Mouse (Mus musculus) A20 (cell line): ENCODE measurements around the gene Use1.

ENCODE experiments used
- DNase-seq: peaks from one replicate; pipeline ENCODE4 v3.0.0-alpha.2; 2011; ENCODE audit warnings: low read depth, low spot score

The Use1 gene

GRCm38 (mm10) chr8:71376423-71377030 lies 9.9 kb downstream of the Use1 start:
- DNase-seq: peak; percentile 22

DNA sequence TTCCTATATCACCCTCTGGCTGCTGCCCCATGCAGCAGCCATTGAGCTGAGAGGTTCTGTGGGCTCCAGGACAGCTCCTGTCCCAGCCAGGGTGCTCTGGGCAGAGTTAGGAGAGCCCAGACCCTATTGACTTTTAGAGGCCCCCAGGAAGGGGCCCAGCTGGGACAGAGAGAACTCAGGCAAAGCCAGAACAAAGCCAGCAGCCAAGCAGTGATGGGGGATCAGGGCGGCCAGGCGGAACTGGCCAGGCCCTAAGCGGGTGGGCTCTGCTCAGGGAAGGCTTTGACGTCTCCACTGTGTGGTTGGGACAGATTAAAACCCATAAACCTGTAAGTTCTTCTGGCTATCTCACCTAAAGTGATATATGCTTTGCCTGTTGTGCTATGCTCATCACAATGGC lies 12.4 kb downstream of the Use1 start:
- DNase-seq: no peak

DNA sequence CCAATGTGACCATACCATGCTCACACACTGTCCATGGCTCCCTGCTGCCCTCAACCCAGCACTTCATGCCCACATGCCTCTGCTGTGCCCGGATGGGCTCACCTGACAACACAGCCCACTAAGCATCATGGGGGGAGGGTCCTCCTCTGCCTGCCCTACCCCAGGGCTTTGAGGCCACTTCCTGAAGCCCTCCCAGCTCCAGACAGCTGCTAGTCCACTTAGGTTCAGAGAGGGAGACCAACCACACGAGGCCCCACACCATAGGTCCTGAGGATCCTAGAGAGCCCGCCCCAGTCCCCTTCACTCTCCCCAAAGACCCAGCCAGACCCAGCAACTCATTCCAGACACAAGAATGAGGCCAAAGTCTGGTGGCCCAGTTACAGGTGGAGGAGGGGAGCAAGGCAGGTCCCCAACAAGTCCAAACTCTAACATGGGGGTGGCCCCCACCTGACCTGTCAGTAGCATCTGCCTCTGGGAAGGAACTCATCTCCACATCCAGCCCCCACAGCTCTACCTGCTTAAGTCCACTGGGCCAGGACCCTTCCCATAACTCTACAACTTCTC lies 12.9 kb downstream of the Use1 start:
- no peak for DNase-seq

GRCm38 (mm10) chr8:71380178-71381171 lies 13.8 kb downstream of the Use1 start:
- DNase-seq: peak; percentile 48

- peak; percentile 85 for DNase-seq
Observed at GRCm38 (mm10) chr8:71381421-71381970, 14.8 kb downstream of the Use1 start, which contains the start of gene Nr2f6. Gene Nr2f6, minus strand, starts transcription at chr8:71381960.

DNA sequence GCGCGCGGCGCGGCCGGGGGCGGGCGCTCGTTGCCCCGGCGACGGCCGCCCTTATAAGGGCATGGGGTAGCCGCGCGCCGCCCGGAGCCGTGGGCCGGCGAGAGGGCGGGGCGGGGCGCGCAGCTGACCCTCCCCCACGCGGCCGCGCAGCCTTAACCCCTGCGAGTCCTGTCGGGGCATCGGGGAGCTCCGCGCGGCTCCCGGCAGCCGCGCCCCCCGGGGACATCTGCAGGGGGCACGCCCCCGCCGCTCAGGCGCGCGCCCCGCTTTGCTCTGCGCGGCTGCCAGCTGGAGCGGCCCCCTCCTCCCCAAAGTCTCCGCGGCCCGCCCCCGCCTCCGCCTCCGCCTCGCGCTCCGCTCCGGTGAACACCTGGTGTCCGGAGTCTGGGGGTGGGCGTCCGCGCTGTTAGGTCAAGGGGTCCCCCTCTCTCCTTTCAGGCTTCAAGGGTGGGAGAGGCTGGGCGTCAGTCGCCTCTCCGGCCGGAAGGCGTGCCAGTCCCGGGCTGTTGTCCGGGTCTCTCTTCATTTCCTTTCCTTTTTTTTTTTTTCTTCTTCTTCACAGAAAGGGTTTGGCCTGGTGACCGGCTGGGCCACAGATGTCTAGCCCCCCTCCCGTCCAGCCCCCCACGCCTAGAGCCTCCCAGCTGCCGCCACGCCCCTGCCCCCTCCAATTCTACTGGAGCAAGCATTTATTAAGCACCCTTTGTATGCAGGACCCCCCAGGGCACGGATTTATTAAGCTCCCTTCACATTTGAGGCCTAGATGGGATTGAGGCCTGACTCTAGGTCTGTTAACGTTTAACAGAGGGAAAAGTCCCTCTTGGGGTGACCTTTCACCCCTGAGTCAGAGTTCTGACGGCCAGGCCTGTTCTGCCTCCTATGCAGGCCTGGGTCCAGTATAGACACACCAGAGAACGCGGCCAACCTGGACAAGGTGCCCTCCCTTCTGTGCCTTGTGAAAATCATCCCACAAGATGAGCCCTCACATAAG lies 15.6 kb downstream of the Use1 start:
- peak; percentile 87 for DNase-seq

DNA sequence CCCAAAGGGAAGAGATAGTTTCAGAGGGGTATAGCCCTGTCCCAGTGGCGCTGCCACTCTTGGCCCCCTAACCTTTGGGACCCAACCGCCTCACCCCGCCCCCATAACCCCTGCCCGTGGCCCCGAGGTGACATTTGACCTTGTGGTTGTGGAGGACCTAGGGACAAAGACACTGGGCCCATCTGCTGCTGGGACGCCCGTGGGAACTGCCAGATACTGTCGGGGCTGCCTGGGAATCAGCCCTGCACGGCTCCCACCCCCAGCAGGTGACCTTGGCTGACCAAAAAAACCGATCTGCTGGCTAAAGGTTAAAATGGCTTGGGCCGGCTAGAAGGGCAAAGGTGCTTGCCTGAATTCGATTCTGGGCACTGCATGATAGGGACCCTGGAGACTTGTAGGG lies 16.7 kb downstream of the Use1 start:
- no peak for DNase-seq

GRCm38 (mm10) chr8:71383860-71384259 lies 17.2 kb downstream of the Use1 start:
- DNase-seq: peak; percentile 27

DNA sequence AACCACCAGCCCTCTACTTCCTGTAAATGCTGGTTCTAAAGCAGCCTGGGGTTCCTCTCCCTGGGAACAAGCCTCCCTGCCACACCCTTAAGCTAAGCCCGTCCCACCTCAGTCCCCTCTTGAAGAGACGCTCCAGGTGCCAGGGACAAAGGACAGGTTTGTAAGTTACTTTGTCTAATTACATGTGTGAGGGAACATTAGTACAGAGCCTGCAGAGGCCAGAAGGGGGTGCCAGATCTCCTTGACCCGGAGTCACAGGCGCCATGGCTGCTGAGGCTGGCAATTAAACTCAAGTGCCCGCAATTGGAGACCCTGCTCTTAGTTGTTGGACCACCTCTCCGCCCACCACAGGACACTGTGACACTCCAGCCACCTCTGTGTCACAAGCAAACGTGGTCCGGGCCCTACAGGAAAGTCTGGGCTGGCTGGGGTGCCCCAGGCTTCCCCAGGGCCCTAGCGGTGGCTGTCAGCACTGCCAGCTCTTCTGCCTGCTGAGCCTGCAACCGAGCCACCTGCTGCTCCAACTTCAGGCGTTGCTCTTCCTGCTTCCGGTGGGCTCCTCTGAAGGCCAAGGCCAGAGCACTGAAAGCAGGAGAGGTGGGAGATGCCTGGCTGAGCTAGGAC lies 18.7 kb downstream of the Use1 start:
- peak; percentile 84 for DNase-seq

DNA sequence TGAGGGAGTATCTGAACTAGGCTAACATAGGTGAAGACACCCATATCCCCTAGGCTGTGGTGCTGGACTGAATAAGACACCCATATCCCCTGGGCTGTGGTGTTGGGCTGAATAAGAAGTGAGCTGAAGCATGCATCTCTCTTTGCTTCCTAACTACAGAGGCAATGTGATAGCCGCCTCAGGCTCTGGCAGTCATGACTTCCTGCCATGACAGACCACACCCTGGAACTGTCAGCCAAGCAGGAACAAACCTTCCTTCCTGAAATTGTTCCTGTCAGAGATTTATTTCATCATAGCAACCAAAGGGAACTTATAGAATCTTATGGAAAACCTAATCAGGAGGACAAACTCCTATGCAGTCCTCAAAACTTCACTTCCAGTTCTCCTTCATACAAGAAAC lies 21.6 kb downstream of the Use1 start:
- no peak for DNase-seq

DNA sequence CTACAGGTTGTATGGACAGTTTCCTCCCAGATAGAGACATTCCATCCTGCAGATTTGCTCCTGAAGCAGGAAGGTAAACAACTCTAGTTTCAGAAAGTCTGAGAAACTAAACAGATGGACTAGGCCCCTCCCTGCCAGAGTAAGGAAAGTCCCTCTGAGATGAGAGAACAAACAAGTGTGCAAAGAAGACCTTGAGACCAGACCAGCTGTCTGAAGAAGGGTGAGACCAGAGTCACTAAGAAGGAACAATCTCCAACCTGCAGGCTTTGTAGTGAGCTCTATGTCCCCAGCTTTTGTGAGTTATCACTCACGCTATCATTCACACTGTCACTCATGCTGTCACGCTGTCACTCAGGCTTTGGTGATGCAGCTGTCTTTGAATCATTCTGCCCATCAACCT lies 25.0 kb downstream of the Use1 start:
- DNase-seq: peak; percentile 78

- no peak for DNase-seq
Observed at GRCm38 (mm10) chr8:71392391-71392790, 25.7 kb downstream of the Use1 start.

DNA sequence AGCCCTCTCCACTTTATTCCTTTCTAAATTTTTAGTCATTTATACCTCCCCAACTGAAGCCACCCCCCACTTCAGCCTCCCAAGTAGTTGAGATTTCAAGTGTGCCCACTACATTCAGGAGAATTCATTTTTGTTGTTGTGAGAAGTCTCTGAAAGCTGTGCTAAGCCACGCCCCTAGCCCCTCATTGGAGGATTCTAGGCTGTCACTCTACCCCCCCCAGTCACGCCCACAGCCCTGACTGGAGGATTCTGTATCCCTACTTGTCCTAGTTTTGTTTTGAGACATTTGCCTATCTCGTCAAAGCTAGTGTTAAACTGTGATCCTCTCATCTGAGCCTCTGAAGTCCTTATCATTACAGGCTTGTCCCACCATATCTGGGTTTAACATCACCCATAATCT lies 26.2 kb downstream of the Use1 start:
- peak; percentile 80 for DNase-seq

DNA sequence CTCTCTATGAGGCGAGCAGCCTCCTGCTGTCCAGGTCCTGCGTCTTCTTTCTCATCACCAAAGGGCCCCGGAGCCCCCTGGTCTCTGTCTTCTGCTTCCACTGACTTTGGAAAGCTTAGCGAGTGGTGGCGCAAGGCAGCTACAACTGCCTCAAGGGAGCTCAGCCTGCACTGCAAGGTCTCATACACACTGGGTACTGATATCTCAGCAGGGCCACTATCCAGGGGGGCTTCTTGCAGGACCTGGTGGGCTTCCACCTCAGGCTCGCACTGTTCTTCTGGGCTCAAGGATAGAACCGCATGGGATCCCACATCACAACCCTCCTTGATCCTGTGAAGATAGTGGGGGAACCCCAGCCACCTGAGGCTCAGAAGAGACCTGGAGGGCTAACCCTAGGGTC lies 27.8 kb downstream of the Use1 start:
- no peak for DNase-seq

GRCm38 (mm10) chr8:71395071-71395470 lies 28.4 kb downstream of the Use1 start:
- DNase-seq: no peak

- DNase-seq: no peak
Observed at GRCm38 (mm10) chr8:71395629-71396028, 29.0 kb downstream of the Use1 start, which contains the start of gene Ushbp1. Gene Ushbp1, minus strand, starts transcription at chr8:71395802.

DNA sequence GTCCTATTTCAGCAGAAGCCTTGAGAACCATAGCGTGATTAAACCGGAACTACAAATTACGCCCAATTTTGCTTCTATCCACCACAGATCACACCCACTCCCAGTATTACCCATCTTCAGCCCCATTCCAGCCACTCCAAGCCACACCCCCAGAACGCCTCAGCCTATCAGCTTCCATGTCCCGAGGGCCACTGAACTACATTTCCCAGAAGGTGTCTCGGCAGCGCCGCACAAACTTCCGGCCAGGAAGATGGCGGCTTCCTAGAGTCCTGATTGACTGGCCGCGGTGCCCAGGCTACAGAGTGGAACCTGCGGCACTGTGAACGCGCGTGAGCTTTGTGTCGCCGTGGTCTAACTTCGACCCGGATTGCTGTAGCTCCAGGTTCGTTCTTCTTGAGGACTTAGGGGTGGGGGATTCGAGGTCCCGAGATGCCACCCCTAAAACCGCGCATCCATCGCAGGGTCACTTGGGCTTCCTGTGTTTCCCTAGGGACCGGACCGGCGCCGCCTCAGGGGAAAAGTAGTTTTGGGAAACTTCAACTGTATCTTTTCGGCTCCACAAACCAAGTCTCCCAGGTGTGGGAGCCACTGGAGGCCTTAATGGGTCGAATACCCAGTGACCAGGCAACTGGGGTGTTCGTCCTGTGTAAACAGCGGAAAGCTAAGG lies 30.1 kb downstream of the Use1 start, which contains the start of gene Babam1:
Babam1 (plus strand) TSS at position 223 of the 667 bp plus-strand sequence.
- DNase-seq: peak; percentile 98

DNA sequence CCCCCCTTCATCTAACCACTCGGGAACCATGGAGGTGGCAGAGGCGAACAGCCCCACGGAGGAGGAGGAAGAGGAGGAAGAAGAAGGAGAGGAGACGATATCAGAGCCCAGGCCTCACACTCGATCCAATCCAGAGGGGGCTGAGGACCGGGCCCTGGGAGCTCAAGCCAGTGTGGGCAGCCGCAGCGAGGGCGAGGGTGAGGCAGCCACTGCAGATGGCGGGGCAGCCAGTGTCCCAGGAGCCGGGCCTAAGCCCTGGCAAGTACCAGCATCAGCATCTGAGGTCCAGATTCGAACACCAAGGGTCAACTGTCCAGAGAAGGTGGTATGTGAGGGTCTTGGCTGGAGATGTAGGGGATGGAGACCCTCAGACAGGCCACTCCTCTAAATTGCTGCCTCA lies 31.1 kb downstream of the Use1 start:
- no peak for DNase-seq

DNA sequence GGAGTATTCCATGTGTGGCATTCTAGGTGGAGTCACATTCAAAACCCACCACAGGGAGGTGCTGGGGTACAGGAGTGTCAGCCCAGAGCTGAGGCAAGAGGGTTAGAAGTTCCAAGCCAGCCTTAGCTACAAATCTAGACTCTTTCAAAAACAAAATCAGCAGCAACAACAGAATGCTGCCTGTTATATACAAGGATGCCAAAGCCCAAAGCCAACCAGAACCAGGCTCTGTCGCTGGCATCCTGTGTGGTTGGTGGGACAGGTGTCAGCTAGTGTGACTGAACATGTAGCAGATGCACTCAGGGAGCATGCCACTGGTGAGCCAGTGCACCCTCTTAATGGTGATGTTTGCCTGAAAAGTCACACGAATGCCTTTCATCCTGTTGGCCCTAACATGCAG lies 34.2 kb downstream of the Use1 start:
- no peak for DNase-seq

DNA sequence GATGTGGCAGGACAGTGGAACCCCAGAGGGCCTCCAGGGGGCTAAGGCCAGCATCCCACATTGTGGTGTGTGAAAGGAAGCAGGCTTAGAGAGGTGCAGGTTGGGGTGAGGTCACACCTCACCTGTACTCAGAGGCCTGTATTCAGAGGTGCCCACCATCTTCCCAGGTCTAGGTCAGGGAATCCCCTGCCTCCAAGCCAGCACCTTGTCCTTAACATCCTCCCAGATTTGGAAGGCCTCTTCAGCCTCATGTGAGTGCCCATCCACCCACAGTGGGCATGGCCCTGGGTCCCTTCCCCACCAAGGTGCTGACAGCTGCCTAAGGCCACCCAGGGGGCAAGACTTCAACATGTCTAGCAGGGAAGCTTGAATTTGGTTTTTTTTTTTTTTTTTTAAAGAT lies 34.8 kb downstream of the Use1 start:
- DNase-seq: no peak
